Mouse (Mus musculus) lung, embryonic 15.5 days (tissue): ENCODE data around the gene Sorbs1. TPM values are rescaled to one million over a fixed set of nuclear protein-coding genes. Genes with fewer than 3 reads are reported as not detected.

Experiments
- ATAC-seq: fragments of 200-750 bp; cut with Nextera tagmentation; 2 replicates; pipeline ENCODE4 v1.8.0; 2017; ENCODE audit warnings: moderate number of reproducible peaks, borderline replicate concordance; ENCODE audit not compliant: low FRiP score, low TSS enrichment; ENCODE audit errors: extremely low read depth
- H3K27ac ChIP-seq: fragments of 300-500 bp; sonication (generic); 2 replicates; pipeline ENCODE4 v1.5.1; 2015; ENCODE audit warnings: moderate library complexity, mild to moderate bottlenecking, inconsistent platforms
- H3K27me3 ChIP-seq: fragments of 300-500 bp; sonication (generic); 2 replicates; pipeline ENCODE4 v1.6.1; 2015; ENCODE audit warnings: inconsistent platforms
- H3K36me3 ChIP-seq: fragments of 300-500 bp; sonication (generic); 2 replicates; pipeline ENCODE4 v1.6.1; 2015; ENCODE audit warnings: inconsistent platforms
- H3K4me1 ChIP-seq: fragments of 300-500 bp; sonication (generic); 2 replicates; pipeline ENCODE4 v1.6.1; 2015; ENCODE audit warnings: inconsistent platforms
- H3K4me2 ChIP-seq: fragments of 300-500 bp; sonication (generic); 2 replicates; pipeline ENCODE4 v1.6.1; 2015; ENCODE audit warnings: inconsistent platforms, mild to moderate bottlenecking, moderate library complexity
- H3K4me3 ChIP-seq: fragments of 300-500 bp; sonication (generic); 2 replicates; pipeline ENCODE4 v1.5.1; 2015; ENCODE audit warnings: mild to moderate bottlenecking, inconsistent platforms
- H3K9ac ChIP-seq: fragments of 300-500 bp; sonication (generic); 2 replicates; pipeline ENCODE4 v1.6.1; 2015; ENCODE audit warnings: inconsistent platforms
- H3K9me3 ChIP-seq: fragments of 300-500 bp; sonication (generic); 2 replicates; pipeline ENCODE4 v1.6.1; 2016; ENCODE audit warnings: inconsistent platforms
- WGBS: fragments of 180-500 bp; shearing (Covaris S2); methylation state at CpG from one replicate; pipeline ENCODE4 v1.1.7; 2015; 5-methylcytosine and 5-hydroxymethylcytosine counted together
- polyA plus RNA-seq: library from polyadenylated mRNA; unstranded; fragments of >200 nt; fragmentation: Nextera tagmentation; extraction: Ambion mirVana; gene quantifications from 2 replicates; pipeline ENCODE4 v1.2.1, GENCODE M21; 2015

Gene Sorbs1
- polyA plus RNA-seq, 1 experiment from 2014 or later, result 45.6 TPM

DNA sequence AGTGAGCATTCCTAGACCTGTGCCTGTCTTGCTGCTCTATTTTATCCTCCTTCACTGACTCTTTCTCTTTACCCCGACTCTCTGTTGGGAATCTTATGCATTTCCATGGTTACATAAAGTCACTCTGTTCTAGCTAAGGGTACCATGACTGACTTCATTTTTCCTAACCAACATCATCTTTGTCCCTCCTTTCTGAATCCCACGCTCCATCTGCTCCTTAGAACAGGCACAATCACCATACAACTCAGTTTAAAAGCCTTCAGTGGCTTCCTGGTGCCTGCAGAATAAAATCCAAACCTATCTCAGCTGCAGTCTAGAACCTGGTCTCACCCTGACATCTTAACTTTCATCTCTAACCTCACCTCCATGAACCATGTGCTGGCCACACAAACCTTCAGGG is 215.0 kb downstream of the Sorbs1 start:
- Histone ChIP-seq H3K9ac (no peak overlapping the region), H3K27me3 (no peaks in the 10 kb centered on the region), H3K4me2 (no peak overlapping the region), H3K36me3 (no peaks in the 10 kb centered on the region), H3K4me3 (no peak overlapping the region), H3K27ac (no peak overlapping the region), H3K4me1 (no peaks in the 10 kb centered on the region), H3K9me3 (no peaks in the 10 kb centered on the region)
- no peak for ATAC-seq
- 95% methylated on average over 2 of the region's 2 CpGs for WGBS

DNA sequence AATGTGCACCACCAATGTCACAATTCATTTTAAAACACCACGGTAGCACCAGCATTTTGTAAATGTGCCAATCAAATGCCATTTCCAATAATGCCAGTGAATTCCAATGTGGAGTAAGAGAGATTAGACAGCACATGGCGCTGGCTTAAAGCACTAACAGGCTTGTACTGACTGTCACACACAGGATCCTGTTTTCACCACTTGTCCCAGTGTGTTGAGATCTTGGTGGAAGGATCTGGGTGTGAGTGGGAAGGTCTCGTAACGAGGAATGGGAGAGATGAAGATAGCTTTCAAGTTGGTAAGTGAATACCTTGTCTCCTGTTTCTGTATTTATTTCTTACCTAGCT is 215.8 kb downstream of the Sorbs1 start:
- ATAC-seq, result no peak
- Histone ChIP-seq H3K36me3 (no peaks in the 10 kb centered on the region), H3K9me3 (no peaks in the 10 kb centered on the region), H3K4me3 (no peak overlapping the region), H3K27ac (no peak overlapping the region), H3K4me2 (no peak overlapping the region), H3K4me1 (no peaks in the 10 kb centered on the region), H3K27me3 (no peaks in the 10 kb centered on the region), H3K9ac (no peak overlapping the region)
- 50% methylated on average over 4 of the region's 4 CpGs for WGBS

DNA sequence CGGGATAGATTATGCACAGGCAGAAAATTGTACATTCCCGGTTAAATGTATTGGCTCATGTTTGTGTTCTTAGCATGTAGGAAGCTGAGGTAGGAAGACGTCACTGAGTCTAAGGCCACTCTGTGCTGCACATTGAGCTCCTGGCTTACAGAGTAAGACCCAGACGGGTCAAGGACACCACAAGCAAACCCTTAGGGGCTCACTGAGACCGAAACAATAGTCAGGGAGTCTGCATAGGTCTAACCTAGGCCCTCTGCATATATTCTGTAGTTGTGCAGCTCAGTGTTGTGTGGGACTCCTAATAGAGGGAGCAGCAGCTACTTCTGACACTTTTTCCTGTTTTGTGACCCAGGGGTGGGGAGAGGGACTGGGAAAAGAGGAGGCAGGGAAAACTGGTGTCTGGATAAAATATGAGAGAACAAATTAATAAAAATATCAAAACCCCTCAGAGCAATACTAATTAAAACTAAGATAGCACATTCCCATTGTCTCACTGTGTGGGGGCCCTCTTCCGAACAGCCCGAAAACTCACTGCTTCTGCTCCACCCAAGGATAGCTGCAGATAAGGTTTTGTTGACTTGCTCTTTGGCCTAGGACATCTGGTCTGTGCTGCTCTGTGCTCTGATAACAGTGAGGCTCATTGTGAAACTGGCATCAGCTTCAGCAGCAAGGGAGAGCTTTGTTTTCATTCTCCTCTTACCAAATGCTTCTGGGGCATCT is 216.3 kb downstream of the Sorbs1 start:
- Histone ChIP-seq H3K9me3 (no peaks in the 10 kb centered on the region), H3K27ac (no peak overlapping the region), H3K4me2 (no peak overlapping the region), H3K4me3 (no peak overlapping the region), H3K4me1 (no peaks in the 10 kb centered on the region), H3K9ac (no peak overlapping the region), H3K36me3 (no peaks in the 10 kb centered on the region), H3K27me3 (no peaks in the 10 kb centered on the region)
- no peak for ATAC-seq
- WGBS, result 75% methylated on average over 7 of the region's 7 CpGs

DNA sequence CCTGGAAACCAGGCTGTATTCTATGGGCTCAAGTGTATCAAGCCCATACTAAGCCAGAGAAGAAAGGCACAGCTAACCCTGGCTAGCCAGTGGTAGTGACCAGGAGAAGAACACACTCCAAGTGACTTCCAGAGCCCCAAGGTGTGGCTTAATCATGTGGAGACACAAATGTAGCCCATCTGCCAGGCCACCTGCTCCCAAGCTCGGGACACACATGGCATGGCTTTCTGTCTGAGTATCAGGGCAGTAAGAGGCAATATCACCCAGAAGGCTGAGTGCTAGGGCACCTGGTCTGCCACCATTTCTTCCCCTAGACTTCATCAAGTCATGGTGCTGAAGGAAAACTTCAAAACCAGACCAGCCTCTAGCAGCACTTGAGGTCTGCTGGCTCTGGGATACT is 219.3 kb downstream of the Sorbs1 start:
- no peaks in the 10 kb centered on the region for H3K27me3 ChIP-seq
- H3K36me3 ChIP-seq, result no peaks in the 10 kb centered on the region
- no peak for ATAC-seq
- 67% methylated on average over 1 of the region's 1 CpGs for WGBS
- no peak overlapping the region for H3K9ac ChIP-seq
- no peak overlapping the region for H3K27ac ChIP-seq
- H3K4me2 ChIP-seq, result no peak overlapping the region
- no peaks in the 10 kb centered on the region for H3K4me1 ChIP-seq
- H3K9me3 ChIP-seq, result no peaks in the 10 kb centered on the region
- H3K4me3 ChIP-seq, result no peak overlapping the region

DNA sequence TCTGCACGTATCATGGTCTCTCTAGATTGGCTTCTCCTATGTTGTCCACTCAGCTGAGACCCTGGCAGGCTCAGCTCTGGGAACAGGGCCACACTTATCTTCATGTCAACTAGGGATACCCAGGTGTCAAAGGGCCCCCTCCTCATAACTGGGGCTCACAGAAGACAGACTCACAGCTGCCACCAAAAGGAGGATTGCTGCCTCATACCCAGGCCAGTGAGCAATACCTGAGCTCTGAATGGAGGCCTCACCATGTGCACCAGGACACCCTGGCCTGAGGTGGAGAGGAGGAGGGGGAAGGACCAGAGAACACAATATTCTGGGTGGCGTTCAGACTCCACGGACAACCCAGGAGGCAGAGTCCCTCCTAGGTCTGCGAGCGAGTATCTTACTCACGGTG is 219.8 kb downstream of the Sorbs1 start:
- Histone ChIP-seq H3K4me3 (no peak overlapping the region), H3K27me3 (no peaks in the 10 kb centered on the region), H3K4me2 (no peak overlapping the region), H3K9ac (no peak overlapping the region), H3K27ac (no peak overlapping the region), H3K9me3 (no peaks in the 10 kb centered on the region), H3K4me1 (no peaks in the 10 kb centered on the region), H3K36me3 (no peaks in the 10 kb centered on the region)
- WGBS, result 96% methylated on average over 6 of the region's 6 CpGs
- ATAC-seq, result no peak

DNA sequence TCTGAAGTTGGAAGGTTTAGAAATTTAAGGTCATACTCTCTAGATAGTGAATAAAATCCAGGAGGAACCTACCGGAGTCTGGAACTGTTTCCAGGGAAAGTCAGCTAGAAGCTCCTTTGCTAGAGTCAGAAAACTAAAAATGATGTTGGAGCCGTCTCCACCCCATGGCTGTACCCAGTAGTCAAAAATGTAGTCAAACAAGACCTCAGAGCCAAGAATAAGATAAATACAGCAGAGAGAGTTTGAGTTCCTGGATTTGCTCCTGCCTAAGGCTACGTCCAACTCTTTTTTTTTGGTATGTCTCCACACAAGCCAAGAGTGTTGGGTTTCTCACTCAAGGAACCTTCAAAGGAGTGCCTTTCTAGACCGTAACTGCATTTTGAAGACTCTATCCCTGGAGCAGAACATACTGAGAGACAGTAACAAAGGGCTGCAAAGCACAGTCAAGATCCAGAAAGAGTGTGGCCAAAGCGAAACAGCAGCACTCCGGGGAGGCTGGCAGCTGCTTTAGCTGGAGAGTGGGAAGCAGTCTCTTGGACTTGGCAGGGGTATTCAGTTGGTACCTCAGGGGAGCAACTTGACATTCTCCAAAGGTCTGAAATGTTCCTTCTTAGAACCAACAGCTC is 223.4 kb downstream of the Sorbs1 start:
- no peak overlapping the region for H3K9ac ChIP-seq
- no peaks in the 10 kb centered on the region for H3K36me3 ChIP-seq
- H3K4me3 ChIP-seq, result no peak overlapping the region
- no peak overlapping the region for H3K4me2 ChIP-seq
- H3K27me3 ChIP-seq, result no peaks in the 10 kb centered on the region
- WGBS, result 65% methylated on average over 6 of the region's 6 CpGs
- no peak overlapping the region for H3K27ac ChIP-seq
- ATAC-seq, result no peak
- no peaks in the 10 kb centered on the region for H3K4me1 ChIP-seq
- H3K9me3 ChIP-seq, result no peaks in the 10 kb centered on the region

DNA sequence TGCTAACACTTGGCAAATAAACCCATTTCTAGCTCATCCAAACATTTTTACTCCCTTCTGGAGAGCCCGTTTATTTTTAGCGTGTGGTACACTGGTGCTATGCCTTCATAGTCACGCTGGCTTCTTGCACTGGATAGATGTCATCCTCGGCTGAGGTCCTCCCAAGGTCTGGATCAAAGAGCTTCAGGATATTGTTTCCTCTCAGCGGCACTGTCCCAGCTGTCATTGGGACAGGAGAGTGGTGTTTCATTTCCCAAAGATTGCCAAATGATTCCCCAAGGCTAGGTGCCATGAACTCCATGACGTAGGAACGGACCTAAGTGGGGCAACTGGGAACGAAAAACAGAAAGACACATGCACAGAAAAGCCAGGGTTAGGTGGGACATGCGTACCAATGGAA is 225.2 kb downstream of the Sorbs1 start:
- Histone ChIP-seq H3K27me3 (no peaks in the 10 kb centered on the region), H3K4me1 (no peaks in the 10 kb centered on the region), H3K4me2 (no peak overlapping the region), H3K4me3 (no peak overlapping the region), H3K36me3 (no peaks in the 10 kb centered on the region), H3K9ac (no peak overlapping the region), H3K9me3 (no peaks in the 10 kb centered on the region), H3K27ac (no peak overlapping the region)
- no peak for ATAC-seq
- 84% methylated on average over 9 of the region's 9 CpGs for WGBS

DNA sequence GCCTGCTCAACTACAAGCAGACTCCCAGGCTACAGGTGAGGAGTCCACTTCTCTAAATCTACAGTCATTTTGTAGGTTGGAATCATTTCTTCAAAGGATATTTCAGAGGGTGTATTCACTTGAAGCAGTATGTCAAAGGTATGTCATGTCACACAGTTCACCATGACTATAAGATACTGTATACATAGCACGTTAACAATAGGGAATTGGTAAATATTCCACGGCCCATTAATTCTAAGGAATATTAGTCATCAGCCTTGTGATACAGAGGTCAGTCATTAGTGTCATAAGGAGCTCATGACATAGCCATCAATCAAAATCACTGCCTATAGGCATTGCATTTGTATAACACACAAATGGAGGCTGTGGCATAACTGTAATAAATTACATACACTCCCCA is 228.9 kb downstream of the Sorbs1 start:
- no peak overlapping the region for H3K4me3 ChIP-seq
- ATAC-seq, result no peak
- WGBS, result 59% methylated on average over 2 of the region's 2 CpGs

DNA sequence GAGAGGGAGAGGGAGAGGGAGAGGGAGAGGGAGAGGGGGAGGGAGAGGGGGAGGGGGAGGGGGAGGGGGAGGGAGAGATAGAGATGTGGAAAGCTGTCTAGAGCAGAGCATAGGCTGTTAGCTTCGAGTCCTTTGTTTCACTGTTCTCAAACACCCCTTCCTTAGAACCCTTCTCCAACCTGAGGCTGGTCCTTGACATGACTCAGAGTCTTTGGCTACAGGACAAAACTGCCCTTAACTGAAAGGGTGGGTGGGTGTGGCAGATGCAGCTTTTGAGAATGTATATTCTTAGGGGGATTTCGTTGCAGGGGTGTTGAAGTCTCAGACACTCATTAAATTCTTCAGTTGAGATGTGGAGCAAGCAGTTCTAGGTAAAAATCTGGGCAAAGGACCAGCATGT is 230.2 kb downstream of the Sorbs1 start:
- 61% methylated on average over 2 of the region's 2 CpGs for WGBS
- no peaks in the 10 kb centered on the region for H3K9me3 ChIP-seq
- no peak overlapping the region for H3K4me2 ChIP-seq
- no peaks in the 10 kb centered on the region for H3K36me3 ChIP-seq
- H3K27me3 ChIP-seq, result no peaks in the 10 kb centered on the region
- no peaks in the 10 kb centered on the region for H3K4me1 ChIP-seq
- H3K4me3 ChIP-seq, result no peak overlapping the region
- no peak overlapping the region for H3K27ac ChIP-seq
- no peak overlapping the region for H3K9ac ChIP-seq
- no peak for ATAC-seq

More for the DNA sequence above, 228.9 kb downstream of the Sorbs1 start:
- Histone ChIP-seq H3K9me3 (no peaks in the 10 kb centered on the region), H3K4me1 (no peaks in the 10 kb centered on the region), H3K9ac (no peak overlapping the region), H3K36me3 (no peaks in the 10 kb centered on the region), H3K27ac (no peak overlapping the region), H3K27me3 (no peaks in the 10 kb centered on the region), H3K4me2 (no peak overlapping the region)

DNA sequence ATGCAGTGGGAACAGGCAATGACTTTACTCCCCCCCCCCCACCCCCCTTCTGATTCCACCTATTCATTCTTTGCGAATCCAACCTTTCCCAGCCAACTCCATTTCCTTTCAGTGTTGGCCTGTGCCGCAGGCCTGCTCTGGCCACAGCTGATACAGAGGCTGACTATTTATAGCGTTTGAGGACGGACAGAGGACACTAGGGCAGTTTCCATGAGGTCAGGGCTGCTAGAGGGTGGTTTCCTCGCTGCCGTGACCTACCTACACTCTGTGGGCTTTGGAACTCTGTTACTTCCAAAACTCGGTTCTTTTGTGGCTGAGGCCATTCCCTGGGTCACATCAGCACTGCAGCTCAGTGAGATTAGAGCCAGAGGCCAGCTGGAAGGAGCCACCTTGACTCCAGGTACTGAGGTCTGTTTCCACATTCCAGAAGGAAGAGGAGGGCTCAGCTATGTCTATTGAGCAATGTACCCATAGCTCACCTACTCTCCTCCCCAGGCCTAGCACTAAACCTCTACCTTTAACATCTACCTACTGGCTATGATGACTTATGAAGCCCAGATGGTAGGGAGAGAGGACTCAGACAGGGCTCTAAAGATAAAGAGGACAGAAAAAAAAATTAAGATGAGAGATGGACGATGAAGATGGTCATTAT is 235.1 kb downstream of the Sorbs1 start:
- H3K27me3 ChIP-seq, result no peaks in the 10 kb centered on the region
- no peaks in the 10 kb centered on the region for H3K9me3 ChIP-seq
- H3K4me2 ChIP-seq, result no peak overlapping the region
- ATAC-seq, result no peak; the same call in 1 of the 2 replicates
- no peak overlapping the region for H3K4me3 ChIP-seq
- 69% methylated on average over 8 of the region's 8 CpGs for WGBS
- no peak overlapping the region for H3K9ac ChIP-seq
- H3K36me3 ChIP-seq, result no peaks in the 10 kb centered on the region
- H3K4me1 ChIP-seq, result no peaks in the 10 kb centered on the region
- H3K27ac ChIP-seq, result no peak overlapping the region

DNA sequence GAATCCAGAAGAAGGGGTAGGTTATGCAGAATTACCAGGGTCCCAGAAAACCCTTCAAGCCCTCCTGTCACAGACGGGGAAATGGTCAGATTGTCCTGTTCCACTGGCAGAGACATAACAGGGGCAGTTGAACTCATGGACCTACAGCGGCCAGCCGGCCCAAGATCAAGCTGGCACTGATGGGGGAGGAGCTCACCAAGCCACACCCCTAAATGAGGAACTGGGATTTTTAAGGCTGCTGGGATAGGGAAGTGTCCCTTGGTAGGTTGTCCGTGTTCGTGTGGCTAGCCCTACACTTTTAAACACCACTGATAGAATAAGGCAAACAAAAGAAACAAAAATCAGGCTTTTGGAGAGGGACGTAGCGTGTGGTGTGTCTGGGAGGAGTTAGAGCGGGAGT is 236.1 kb downstream of the Sorbs1 start:
- no peak overlapping the region for H3K9ac ChIP-seq
- 87% methylated on average over 8 of the region's 8 CpGs for WGBS
- H3K36me3 ChIP-seq, result no peaks in the 10 kb centered on the region
- H3K4me1 ChIP-seq, result no peaks in the 10 kb centered on the region
- H3K27me3 ChIP-seq, result no peaks in the 10 kb centered on the region
- no peak overlapping the region for H3K4me3 ChIP-seq
- H3K9me3 ChIP-seq, result no peaks in the 10 kb centered on the region
- ATAC-seq, result no peak
- no peak overlapping the region for H3K4me2 ChIP-seq
- no peak overlapping the region for H3K27ac ChIP-seq

DNA sequence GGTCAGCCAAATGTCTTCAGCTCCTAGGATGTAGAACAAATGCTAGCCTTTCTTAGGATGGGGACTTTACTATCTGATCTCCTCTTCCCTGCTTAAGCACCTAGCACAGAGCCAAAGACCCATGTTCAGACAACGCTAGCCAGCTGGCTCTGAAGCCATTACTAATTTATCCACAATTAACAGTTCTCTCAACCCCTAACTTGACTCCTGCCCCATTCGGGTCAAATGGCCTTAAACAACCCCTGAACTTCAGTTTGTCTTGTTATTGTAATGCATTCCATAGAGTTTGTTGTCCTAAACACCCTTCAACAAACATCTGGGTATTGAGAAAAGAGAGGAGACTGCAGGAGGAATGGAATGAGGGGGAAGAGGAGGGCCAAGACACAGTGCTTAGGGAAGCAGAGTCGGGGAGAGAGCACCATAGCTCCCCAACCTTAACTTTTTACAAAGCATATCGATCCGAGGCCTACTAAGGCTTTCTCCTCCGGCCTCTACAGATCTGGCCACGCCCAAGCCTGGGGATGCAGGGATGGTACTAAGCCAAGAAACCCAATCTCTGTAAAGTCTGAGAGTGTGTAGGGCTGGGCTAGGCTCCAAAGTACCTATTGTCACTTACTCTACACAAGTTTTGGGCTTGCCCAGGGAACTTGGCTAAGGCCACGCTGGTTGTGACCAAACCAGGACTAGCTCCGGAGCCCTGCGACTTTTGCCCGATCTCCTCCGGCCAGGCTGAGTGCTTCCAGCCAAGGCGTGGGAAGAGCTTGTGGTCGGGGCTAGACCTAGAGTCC is 238.0 kb downstream of the Sorbs1 start:
- H3K4me3 ChIP-seq, result no peak overlapping the region
- peaks cover 4% of the 10 kb centered on the region; the same call in 1 of the 2 replicates for H3K27me3 ChIP-seq
- no peaks in the 10 kb centered on the region for H3K36me3 ChIP-seq
- 81% methylated on average over 14 of the region's 14 CpGs for WGBS
- no peak overlapping the region for H3K4me2 ChIP-seq
- H3K9ac ChIP-seq, result no peak overlapping the region
- no peak overlapping the region for H3K27ac ChIP-seq
- no peaks in the 10 kb centered on the region for H3K9me3 ChIP-seq
- H3K4me1 ChIP-seq, result peaks cover 2% of the 10 kb centered on the region; the same call in 1 of the 2 replicates
- no peak for ATAC-seq
